Mouse (Mus musculus) lung, embryonic 14.5 days (tissue): Measurements from ENCODE around the gene Nsf. TPM values are rescaled to one million over a fixed set of nuclear protein-coding genes. Genes with fewer than 3 reads are reported as not detected.

Experiments used
- ATAC-seq: fragments of 200-750 bp; cut with Nextera tagmentation; 2 replicates; pipeline ENCODE4 v1.8.0; 2017; ENCODE audit warnings: mild to moderate bottlenecking, moderate TSS enrichment, moderate library complexity; ENCODE audit not compliant: insufficient read depth
- DNase-seq: peaks from one replicate; pipeline ENCODE4 v3.0.0-alpha.2; 2015
- H3K27ac ChIP-seq: fragments of 300-500 bp; sonication (generic); 2 replicates; pipeline ENCODE4 v1.5.1; 2014; ENCODE audit warnings: low read depth, mild to moderate bottlenecking, moderate library complexity
- H3K27me3 ChIP-seq: fragments of 300-500 bp; sonication (generic); 2 replicates; pipeline ENCODE4 v1.6.1; 2014; ENCODE audit warnings: low read length, control low read depth; ENCODE audit not compliant: insufficient read depth
- H3K36me3 ChIP-seq: fragments of 300-500 bp; sonication (generic); 2 replicates; pipeline ENCODE4 v1.6.1; 2014; ENCODE audit warnings: control low read depth; ENCODE audit not compliant: insufficient read depth
- H3K4me1 ChIP-seq: fragments of 300-500 bp; sonication (generic); 2 replicates; pipeline ENCODE4 v1.6.1; 2014; ENCODE audit warnings: antibody characterized with exemption, control low read depth; ENCODE audit not compliant: insufficient read depth
- H3K4me2 ChIP-seq: fragments of 300-500 bp; sonication (generic); 2 replicates; pipeline ENCODE4 v1.6.1; 2014; ENCODE audit warnings: mild to moderate bottlenecking
- H3K4me3 ChIP-seq: fragments of 300-500 bp; sonication (generic); 2 replicates; pipeline ENCODE4 v1.5.1; 2014; ENCODE audit warnings: low read depth, low read length
- H3K9ac ChIP-seq: fragments of 300-500 bp; sonication (generic); 2 replicates; pipeline ENCODE4 v1.6.1; 2014
- H3K9me3 ChIP-seq: fragments of 300-500 bp; sonication (generic); 2 replicates; pipeline ENCODE4 v1.6.1; 2016; ENCODE audit warnings: low read depth, low read length, control low read depth
- CTCF ChIP-seq: IDR thresholded peaks from 2 replicates; pipeline ENCODE4 v1.5.1; 2016; ENCODE audit warnings: antibody characterized with exemption, low read depth
- WGBS: fragments of 180-500 bp; shearing (Covaris S2); extraction: QIAGEN DNeasy Blood & Tissue Kit; methylation state at CpG from one replicate; pipeline ENCODE4 v1.1.7; 2014; 5-methylcytosine and 5-hydroxymethylcytosine counted together
- polyA plus RNA-seq: library from polyadenylated mRNA; unstranded; fragments of >200 nt; fragmentation: Nextera tagmentation; extraction: Ambion mirVana; gene quantifications from 2 replicates; pipeline ENCODE4 v1.2.1, GENCODE M21; 2014

Nsf gene
- polyA plus RNA-seq, 1 experiment from 2014 or later = 50.1 TPM

DNA sequence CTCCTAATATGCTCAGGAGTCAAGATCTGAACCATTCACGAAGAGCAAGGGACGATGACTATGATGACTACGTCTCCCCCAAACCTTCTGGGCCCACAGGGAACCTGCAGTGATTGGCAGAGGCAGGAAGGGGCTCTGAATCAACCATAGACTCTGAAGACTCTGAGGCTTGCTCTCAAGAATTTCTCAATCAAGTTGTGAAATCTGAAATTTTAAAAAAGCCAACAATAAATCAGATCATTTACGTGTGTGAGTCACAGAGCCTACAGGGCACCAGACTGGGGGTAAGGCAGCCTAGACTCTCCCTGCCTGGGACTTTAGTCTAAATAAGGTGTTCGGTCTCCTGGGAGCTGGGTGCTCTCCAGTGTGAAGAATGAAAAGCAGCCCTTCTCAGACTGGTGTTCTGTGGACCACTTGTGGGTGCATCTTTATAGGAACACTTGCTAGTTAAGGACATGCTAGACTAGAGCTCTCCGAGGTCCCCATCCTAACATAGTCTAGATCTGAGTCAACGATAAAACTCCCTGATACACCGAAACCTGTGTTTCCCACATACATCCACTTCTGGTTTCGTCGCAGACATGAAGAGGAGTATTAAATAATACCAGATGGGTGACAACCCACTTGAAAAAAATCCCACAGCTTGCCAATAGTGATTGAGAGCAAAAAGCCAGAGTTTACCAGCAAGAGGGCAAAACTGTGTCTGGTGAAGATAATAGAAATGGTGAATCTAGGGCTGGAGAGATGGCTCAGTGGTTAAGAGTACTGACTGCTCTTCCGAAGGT is 56.7 kb downstream of the Nsf start:
- DNase-seq = no peak
- no peak overlapping the region for H3K4me3 ChIP-seq
- TF ChIP-seq CTCF = no peak
- no peaks in the 10 kb centered on the region for H3K27me3 ChIP-seq
- H3K27ac ChIP-seq = no peak overlapping the region
- ATAC-seq = no peak
- H3K9me3 ChIP-seq = no peaks in the 10 kb centered on the region
- WGBS = 92% methylated on average over 11 of the region's 11 CpGs
- peaks cover 3% of the 10 kb centered on the region; the same call in 1 of the 2 replicates for H3K36me3 ChIP-seq
- no peaks in the 10 kb centered on the region; the same call in 1 of the 2 replicates for H3K4me1 ChIP-seq
- H3K9ac ChIP-seq = no peak overlapping the region
- no peak overlapping the region for H3K4me2 ChIP-seq

DNA sequence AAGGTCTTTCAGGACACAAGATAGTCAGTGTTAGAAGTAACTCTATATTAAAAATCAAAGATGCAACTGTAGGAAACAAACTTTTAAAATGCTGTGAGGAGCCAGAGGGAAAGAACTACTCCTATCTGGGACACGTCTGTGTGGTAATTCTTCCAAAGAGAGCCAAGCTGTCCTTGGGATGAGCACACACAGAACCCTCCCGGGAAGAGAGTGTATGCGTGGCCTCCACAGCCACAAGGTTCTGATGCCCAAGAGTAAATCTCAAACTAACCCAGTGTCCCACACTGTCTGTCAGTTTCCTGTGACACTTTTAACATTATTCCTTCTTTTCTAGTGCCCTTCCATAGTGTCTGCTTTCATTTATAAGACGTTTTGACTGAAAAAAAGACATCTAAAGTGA is 57.8 kb downstream of the Nsf start:
- no peak overlapping the region for H3K27ac ChIP-seq
- WGBS = 89% methylated on average over 4 of the region's 4 CpGs
- no peak for DNase-seq
- H3K27me3 ChIP-seq = no peaks in the 10 kb centered on the region
- H3K4me3 ChIP-seq = no peak overlapping the region
- H3K9me3 ChIP-seq = no peaks in the 10 kb centered on the region
- no peak overlapping the region for H3K9ac ChIP-seq
- TF ChIP-seq CTCF = no peak
- H3K4me2 ChIP-seq = no peak overlapping the region
- H3K4me1 ChIP-seq = no peaks in the 10 kb centered on the region; the same call in 1 of the 2 replicates
- H3K36me3 ChIP-seq = peaks cover 3% of the 10 kb centered on the region; the same call in 1 of the 2 replicates
- no peak for ATAC-seq

GRCm38 (mm10) chr11:103892831-103893230 is 61.0 kb downstream of the Nsf start:
- ATAC-seq (no peak), DNase-seq (no peak)
- 81% methylated on average over 10 of the region's 10 CpGs for WGBS
- no peaks in the 10 kb centered on the region for H3K27me3 ChIP-seq
- no peak overlapping the region for H3K27ac ChIP-seq
- 0 out of 2 replicates have a peak, but pooled peaks cover 3% of the 10 kb centered on the region for H3K36me3 ChIP-seq
- no peak for TF ChIP-seq CTCF
- no peaks in the 10 kb centered on the region for H3K9me3 ChIP-seq
- H3K9ac ChIP-seq = no peak overlapping the region
- no peak overlapping the region for H3K4me3 ChIP-seq
- no peak overlapping the region for H3K4me2 ChIP-seq
- no peaks in the 10 kb centered on the region for H3K4me1 ChIP-seq

- no peaks in the 10 kb centered on the region for H3K27me3 ChIP-seq
- TF ChIP-seq CTCF = no peak
- ATAC-seq (no peak), DNase-seq (no peak)
- H3K4me2 ChIP-seq = no peak overlapping the region
- no peaks in the 10 kb centered on the region for H3K4me1 ChIP-seq
- H3K4me3 ChIP-seq = no peak overlapping the region
- H3K36me3 ChIP-seq = 0 out of 2 replicates have a peak, but pooled peaks cover 3% of the 10 kb centered on the region
- H3K27ac ChIP-seq = no peak overlapping the region
- WGBS = 84% methylated on average over 10 of the region's 10 CpGs
- no peaks in the 10 kb centered on the region for H3K9me3 ChIP-seq
- no peak overlapping the region for H3K9ac ChIP-seq
These were observed 62.1 kb downstream of the Nsf start for GRCm38 (mm10) chr11:103891781-103892180.

DNA sequence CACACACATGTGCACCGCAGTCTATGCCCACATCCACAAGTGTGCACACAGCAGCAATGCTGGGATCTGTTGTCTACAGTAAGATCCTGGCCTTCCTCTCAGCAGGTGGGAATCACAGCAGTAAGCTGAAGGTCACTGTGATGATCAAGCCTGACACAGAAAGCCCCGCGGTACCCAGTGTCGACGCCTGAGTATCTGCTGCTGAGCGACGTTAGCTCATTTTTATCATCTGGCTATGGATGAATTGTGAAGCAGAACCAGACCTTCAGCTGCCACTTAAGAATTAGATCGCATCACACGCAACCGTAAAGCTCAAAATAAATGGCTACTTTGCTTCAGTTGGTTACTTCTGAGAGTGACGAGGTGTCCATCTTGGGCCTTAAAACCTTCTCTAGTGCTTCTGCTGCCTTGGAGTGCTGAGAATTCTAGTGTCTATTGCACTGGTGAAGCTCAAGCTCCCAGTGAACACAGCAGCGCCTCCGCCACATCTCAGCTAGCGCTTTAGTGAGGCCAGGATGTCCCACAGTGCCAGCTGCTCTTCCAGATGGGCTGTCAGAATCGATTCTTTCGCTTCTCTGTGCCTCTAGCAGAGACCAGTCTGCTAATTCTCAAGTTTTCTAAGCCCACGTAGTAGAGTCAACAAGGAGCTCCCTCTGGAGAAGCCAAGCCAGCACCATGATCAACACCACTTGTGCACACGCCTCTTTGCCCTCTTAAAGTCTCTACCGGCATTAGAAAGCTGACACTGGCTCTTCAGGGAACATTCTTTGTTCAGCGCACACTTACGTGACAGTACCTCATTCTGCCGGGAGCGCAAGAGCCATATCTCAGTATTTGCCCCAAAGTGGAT is 63.3 kb downstream of the Nsf start:
- H3K27ac ChIP-seq = no peak overlapping the region
- H3K27me3 ChIP-seq = no peaks in the 10 kb centered on the region
- no peak overlapping the region for H3K4me3 ChIP-seq
- no peak for ATAC-seq
- no peak overlapping the region for H3K4me2 ChIP-seq
- 76% methylated on average over 23 of the region's 23 CpGs for WGBS
- H3K9ac ChIP-seq = no peak overlapping the region
- no peaks in the 10 kb centered on the region for H3K9me3 ChIP-seq
- H3K4me1 ChIP-seq = no peaks in the 10 kb centered on the region
- no peak for DNase-seq
- TF ChIP-seq CTCF = no peak
- H3K36me3 ChIP-seq = 0 out of 2 replicates have a peak, but pooled peaks cover 3% of the 10 kb centered on the region

GRCm38 (mm10) chr11:103887724-103888410 is 66.0 kb downstream of the Nsf start:
- ATAC-seq (no peak), DNase-seq (no peak)
- 96% methylated on average over 11 of the region's 11 CpGs for WGBS
- H3K9me3 ChIP-seq = no peaks in the 10 kb centered on the region
- no peaks in the 10 kb centered on the region for H3K4me1 ChIP-seq
- no peak for TF ChIP-seq CTCF
- no peak overlapping the region for H3K9ac ChIP-seq
- H3K27me3 ChIP-seq = no peaks in the 10 kb centered on the region
- H3K27ac ChIP-seq = no peak overlapping the region
- no peak overlapping the region for H3K4me2 ChIP-seq
- no peak overlapping the region for H3K4me3 ChIP-seq
- 0 out of 2 replicates have a peak, but pooled peaks cover 3% of the 10 kb centered on the region for H3K36me3 ChIP-seq
